Mouse (Mus musculus) limb, embryonic 11.5 days (tissue): Measurements from ENCODE around the gene Hccs. TPM values are rescaled to one million over a fixed set of nuclear protein-coding genes. Genes with fewer than 3 reads are reported as not detected.

Experiments used
- ATAC-seq: fragments of 200-750 bp; cut with Nextera tagmentation; 2 replicates; pipeline ENCODE4 v1.8.0; 2017; ENCODE audit warnings: low read depth; ENCODE audit not compliant: insufficient number of reproducible peaks, low FRiP score, low TSS enrichment
- DNase-seq: peaks from one replicate; pipeline ENCODE4 v3.0.0-alpha.2; 2015; ENCODE audit warnings: low spot score
- H3K27ac ChIP-seq: fragments of 300-500 bp; sonication (generic); replicated peaks from 2 replicates; pipeline ENCODE4 v1.5.1; 2014; ENCODE audit warnings: low read depth, mild to moderate bottlenecking, low read length
- H3K27me3 ChIP-seq: fragments of 300-500 bp; sonication (generic); 2 replicates; pipeline ENCODE4 v1.6.1; 2014; ENCODE audit warnings: mild to moderate bottlenecking, low read length, mixed read lengths; ENCODE audit not compliant: control insufficient read depth, insufficient read depth
- H3K36me3 ChIP-seq: fragments of 300-500 bp; sonication (generic); 2 replicates; pipeline ENCODE4 v1.6.1; 2014; ENCODE audit warnings: mild to moderate bottlenecking, low read length, moderate library complexity, mixed read lengths; ENCODE audit not compliant: control insufficient read depth, insufficient read depth
- H3K4me1 ChIP-seq: fragments of 300-500 bp; sonication (generic); 2 replicates; pipeline ENCODE4 v1.6.1; 2014; ENCODE audit warnings: low read length, mixed read lengths; ENCODE audit not compliant: control insufficient read depth, insufficient read depth
- H3K4me2 ChIP-seq: fragments of 300-500 bp; sonication (generic); 2 replicates; pipeline ENCODE4 v1.6.1; 2014; ENCODE audit warnings: low read depth, mild to moderate bottlenecking, moderate library complexity; ENCODE audit not compliant: severe bottlenecking
- H3K4me3 ChIP-seq: fragments of 300-500 bp; sonication (generic); 2 replicates; pipeline ENCODE4 v1.5.1; 2014; ENCODE audit warnings: low read depth, low read length
- H3K9ac ChIP-seq: fragments of 300-500 bp; sonication (generic); 2 replicates; pipeline ENCODE4 v1.6.1; 2014; ENCODE audit warnings: mild to moderate bottlenecking, low read length
- H3K9me3 ChIP-seq: fragments of 300-500 bp; sonication (generic); 2 replicates; pipeline ENCODE4 v1.6.1; 2016; ENCODE audit warnings: low read length; ENCODE audit not compliant: control insufficient read depth
- WGBS: fragments of 180-500 bp; shearing (Covaris S2); extraction: QIAGEN DNeasy Blood & Tissue Kit; methylation state at CpG from one replicate; pipeline ENCODE4 v1.1.7; 2014; 5-methylcytosine and 5-hydroxymethylcytosine counted together
- polyA plus RNA-seq: library from polyadenylated mRNA; unstranded; fragments of >200 nt; fragmentation: Nextera tagmentation; extraction: Ambion mirVana; gene quantifications from 2 replicates; pipeline ENCODE4 v1.2.1, GENCODE M21; 2014

Gene Hccs
- polyA plus RNA-seq, 1 experiment from 2014 or later: 39.9 TPM

GRCm38 (mm10) chrX:169255915-169256314 lies 64.3 kb downstream of the Hccs start:
- no peak for ATAC-seq
- DNase-seq: no peak
- Histone ChIP-seq H3K27ac (no peak overlapping the region), H3K4me3 (no peak overlapping the region), H3K27me3 (no peaks in the 10 kb centered on the region; the same call in 1 of the 2 replicates), H3K4me1 (no peaks in the 10 kb centered on the region), H3K4me2 (no peak overlapping the region), H3K36me3 (no peaks in the 10 kb centered on the region), H3K9me3 (no peaks in the 10 kb centered on the region), H3K9ac (no peak overlapping the region)
- 88% methylated on average over 1 of the region's 1 CpGs for WGBS

- no peak for ATAC-seq
- Histone ChIP-seq H3K9me3 (no peaks in the 10 kb centered on the region), H3K4me2 (no peak overlapping the region), H3K4me3 (no peak overlapping the region), H3K36me3 (no peaks in the 10 kb centered on the region), H3K27me3 (0 out of 2 replicates have a peak, but pooled peaks cover 4% of the 10 kb centered on the region), H3K27ac (no peak overlapping the region), H3K4me1 (no peaks in the 10 kb centered on the region), H3K9ac (no peak overlapping the region)
- DNase-seq: no peak
- 66% methylated on average over 3 of the region's 3 CpGs for WGBS
Measured at GRCm38 (mm10) chrX:169222357-169223062, 97.7 kb downstream of the Hccs start.

GRCm38 (mm10) chrX:169220064-169220463 lies 100.1 kb downstream of the Hccs start:
- 50% methylated on average over 8 of the region's 8 CpGs for WGBS
- Histone ChIP-seq H3K4me2 (no peak overlapping the region), H3K9ac (no peak overlapping the region), H3K27me3 (0 out of 2 replicates have a peak, but pooled peaks cover 5% of the 10 kb centered on the region), H3K4me1 (no peaks in the 10 kb centered on the region), H3K9me3 (no peaks in the 10 kb centered on the region), H3K36me3 (no peaks in the 10 kb centered on the region), H3K4me3 (no peak overlapping the region), H3K27ac (no peak overlapping the region)
- no peak for DNase-seq
- no peak for ATAC-seq

GRCm38 (mm10) chrX:169210019-169210418 lies 110.2 kb downstream of the Hccs start:
- WGBS: 80% methylated on average over 3 of the region's 3 CpGs
- no peaks in the 10 kb centered on the region for H3K4me1 ChIP-seq
- H3K4me3 ChIP-seq: no peak overlapping the region
- DNase-seq: no peak
- ATAC-seq: no peak
- H3K27me3 ChIP-seq: 0 out of 2 replicates have a peak, but pooled peaks cover 3% of the 10 kb centered on the region
- H3K4me2 ChIP-seq: no peak overlapping the region
- no peak overlapping the region for H3K27ac ChIP-seq
- H3K9ac ChIP-seq: no peak overlapping the region
- no peaks in the 10 kb centered on the region for H3K9me3 ChIP-seq
- no peaks in the 10 kb centered on the region for H3K36me3 ChIP-seq

Other genes with a start within 250 kb of the Hccs start
- not detected in 2 replicates for gene Amelx, start 133.2 kb downstream of the Hccs start, polyA plus RNA-seq